Mouse (Mus musculus): Measurements from ENCODE around the gene Pde3a.

Pde3a gene

GRCm38 (mm10) chr6:141523747-141524640, 274.9 kb downstream of the Pde3a start, which contains the start of gene Slco1c1:
Slco1c1 (plus strand) TSS chr6:141524368.
- no peak for DNase-seq

- DNase-seq, result no peak
Observed at GRCm38 (mm10) chr6:141525787-141526186, 276.7 kb downstream of the Pde3a start.

GRCm38 (mm10) chr6:141530865-141531264, 281.8 kb downstream of the Pde3a start:
- no peak for DNase-seq

- DNase-seq, result no peak
Observed at GRCm38 (mm10) chr6:141537298-141537697, 288.2 kb downstream of the Pde3a start.

GRCm38 (mm10) chr6:141541136-141541535, 292.1 kb downstream of the Pde3a start:
- no peak for DNase-seq

- DNase-seq, result no peak
Observed at GRCm38 (mm10) chr6:141543344-141543743, 294.3 kb downstream of the Pde3a start.
